Mouse (Mus musculus): Measurements from ENCODE around the gene Gm11168.
"Not testable (repeated sequence)": the region's sequence is repeated elsewhere in the genome, so short reads cannot be mapped to it uniquely, and the experiment has no call there.

The Gm11168 gene

GRCm38 (mm10) chr9:3025653-3026052 is 22.5 kb downstream of the Gm11168 start:
- DNase-seq, result peak; percentile 16

- not testable (repeated sequence) for DNase-seq
Measured at GRCm38 (mm10) chr9:3026136-3026535, 23.0 kb downstream of the Gm11168 start.

GRCm38 (mm10) chr9:3026741-3027140 is 23.6 kb downstream of the Gm11168 start:
- DNase-seq, result not testable (repeated sequence)

GRCm38 (mm10) chr9:3027200-3027599 is 24.1 kb downstream of the Gm11168 start:
- DNase-seq, result not testable (repeated sequence)

GRCm38 (mm10) chr9:3029276-3030000 is 26.3 kb downstream of the Gm11168 start:
- not testable (repeated sequence) for DNase-seq

- DNase-seq, result not testable (repeated sequence)
Measured at GRCm38 (mm10) chr9:3030677-3031318, 27.7 kb downstream of the Gm11168 start.

GRCm38 (mm10) chr9:3034299-3034698 is 31.2 kb downstream of the Gm11168 start, which contains the start of gene Gm17535:
Gene Gm17535 (plus strand): TSS chr9:3034599.
- not testable (repeated sequence) for DNase-seq

- DNase-seq, result not testable (repeated sequence)
Measured at GRCm38 (mm10) chr9:3036577-3036976, 33.4 kb downstream of the Gm11168 start, which contains the start of gene Gm10715. Gene Gm10715 (plus strand): TSS chr9:3036877.

- DNase-seq, result not testable (repeated sequence)
Measured at GRCm38 (mm10) chr9:3038161-3038560, 35.0 kb downstream of the Gm11168 start.

Measured in cerebellum, adult 11 months (tissue).